Mouse (Mus musculus) hindbrain, postnatal 0 days (tissue): ENCODE measurements around the gene Tlr9. TPM values are rescaled to one million over a fixed set of nuclear protein-coding genes. Genes with fewer than 3 reads are reported as not detected.

Experiments used
- ATAC-seq: fragments of 200-750 bp; cut with Nextera tagmentation; 2 replicates; pipeline ENCODE4 v1.8.0; 2017; ENCODE audit warnings: mild to moderate bottlenecking, moderate TSS enrichment, moderate library complexity
- DNase-seq: peaks from one replicate; pipeline ENCODE4 v3.0.0-alpha.2; 2015; ENCODE audit warnings: low spot score
- H3K27ac ChIP-seq: fragments of 300-500 bp; sonication (generic); 2 replicates; pipeline ENCODE4 v1.5.1; 2014; ENCODE audit warnings: mild to moderate bottlenecking
- H3K27me3 ChIP-seq: fragments of 300-500 bp; sonication (generic); 2 replicates; pipeline ENCODE4 v1.6.1; 2014; ENCODE audit warnings: low read length, mixed read lengths; ENCODE audit not compliant: insufficient read depth
- H3K36me3 ChIP-seq: fragments of 300-500 bp; sonication (generic); 2 replicates; pipeline ENCODE4 v1.6.1; 2014; ENCODE audit warnings: low read length, mixed read lengths; ENCODE audit not compliant: insufficient read depth
- H3K4me1 ChIP-seq: fragments of 300-500 bp; sonication (generic); 2 replicates; pipeline ENCODE4 v1.6.1; 2014; ENCODE audit warnings: antibody characterized with exemption, low read length, mixed read lengths; ENCODE audit not compliant: insufficient read depth
- H3K4me2 ChIP-seq: fragments of 300-500 bp; sonication (generic); 2 replicates; pipeline ENCODE4 v1.6.1; 2014; ENCODE audit warnings: low read depth, mild to moderate bottlenecking, low read length, moderate library complexity, mixed read lengths
- H3K4me3 ChIP-seq: fragments of 300-500 bp; sonication (generic); 2 replicates; pipeline ENCODE4 v1.5.1; 2014; ENCODE audit warnings: low read length
- H3K9ac ChIP-seq: fragments of 300-500 bp; sonication (generic); replicated peaks from 2 replicates; pipeline ENCODE4 v1.6.1; 2014; ENCODE audit warnings: mild to moderate bottlenecking, low read length, moderate library complexity, mixed read lengths
- H3K9me3 ChIP-seq: fragments of 300-500 bp; sonication (generic); 2 replicates; pipeline ENCODE4 v1.6.1; 2016; ENCODE audit warnings: low read length, mixed read lengths
- CTCF ChIP-seq: IDR thresholded peaks from 2 replicates; pipeline ENCODE4 v1.5.1; 2016; ENCODE audit warnings: antibody characterized with exemption, control low read depth, low read depth
- WGBS: fragments of 180-500 bp; shearing (Covaris S2); extraction: QIAGEN DNeasy Blood & Tissue Kit; methylation state at CpG from one replicate; pipeline ENCODE4 v1.1.7; 2014; 5-methylcytosine and 5-hydroxymethylcytosine counted together
- polyA plus RNA-seq: library from polyadenylated mRNA; unstranded; fragments of >200 nt; fragmentation: Nextera tagmentation; extraction: Ambion mirVana; gene quantifications from 2 replicates; pipeline ENCODE4 v1.2.1, GENCODE M21; 2015
- total RNA-seq: library from RNA; depleted of rRNA; stranded (reverse); fragments of >200 nt; gene quantifications from 2 replicates; pipeline ENCODE4 v1.2.3, GENCODE M21; 2014

Gene Tlr9
- total and polyA plus RNA-seq, 2 experiments from 2014 or later, result 0.09 to 0.37 TPM

- peak overlapping the region; percentile 62 for H3K9ac ChIP-seq
- H3K4me1 ChIP-seq, result peaks cover 16% of the 10 kb centered on the region
- TF ChIP-seq CTCF, result no peak
- 58% methylated on average over 7 of the region's 7 CpGs for WGBS
- DNase-seq, result peak; percentile 29
- peak overlapping the region; percentile 64 for H3K4me2 ChIP-seq
- peak overlapping the region; percentile 27; the same call in 1 of the 2 replicates for H3K27ac ChIP-seq
- no peaks in the 10 kb centered on the region for H3K27me3 ChIP-seq
- H3K9me3 ChIP-seq, result no peaks in the 10 kb centered on the region
- no peak for ATAC-seq
- H3K4me3 ChIP-seq, result peak overlapping the region; percentile 45
- H3K36me3 ChIP-seq, result no peaks in the 10 kb centered on the region
Observed at GRCm38 (mm10) chr9:106203990-106204851, 18.2 kb upstream of the Tlr9 start.

GRCm38 (mm10) chr9:106205713-106206290 lies 16.6 kb upstream of the Tlr9 start:
- H3K4me1 ChIP-seq, result peaks cover 20% of the 10 kb centered on the region
- no peaks in the 10 kb centered on the region for H3K36me3 ChIP-seq
- H3K27ac ChIP-seq, result no peak overlapping the region
- no peak overlapping the region for H3K9ac ChIP-seq
- DNase-seq (no peak), ATAC-seq (no peak)
- no peaks in the 10 kb centered on the region for H3K27me3 ChIP-seq
- H3K9me3 ChIP-seq, result no peaks in the 10 kb centered on the region
- WGBS, result 81% methylated on average over 7 of the region's 7 CpGs
- no peak overlapping the region for H3K4me3 ChIP-seq
- no peak overlapping the region for H3K4me2 ChIP-seq
- no peak for TF ChIP-seq CTCF

- WGBS, result 74% methylated on average over 2 of the region's 2 CpGs
- no peak for TF ChIP-seq CTCF
- H3K9ac ChIP-seq, result no peak overlapping the region
- no peaks in the 10 kb centered on the region for H3K27me3 ChIP-seq
- H3K4me2 ChIP-seq, result no peak overlapping the region
- H3K4me3 ChIP-seq, result no peak overlapping the region
- no peak for DNase-seq
- ATAC-seq, result no peak
- peaks cover 20% of the 10 kb centered on the region for H3K4me1 ChIP-seq
- H3K36me3 ChIP-seq, result no peaks in the 10 kb centered on the region
- no peak overlapping the region for H3K27ac ChIP-seq
- H3K9me3 ChIP-seq, result no peaks in the 10 kb centered on the region
Observed at GRCm38 (mm10) chr9:106206515-106206914, 15.9 kb upstream of the Tlr9 start.

DNA sequence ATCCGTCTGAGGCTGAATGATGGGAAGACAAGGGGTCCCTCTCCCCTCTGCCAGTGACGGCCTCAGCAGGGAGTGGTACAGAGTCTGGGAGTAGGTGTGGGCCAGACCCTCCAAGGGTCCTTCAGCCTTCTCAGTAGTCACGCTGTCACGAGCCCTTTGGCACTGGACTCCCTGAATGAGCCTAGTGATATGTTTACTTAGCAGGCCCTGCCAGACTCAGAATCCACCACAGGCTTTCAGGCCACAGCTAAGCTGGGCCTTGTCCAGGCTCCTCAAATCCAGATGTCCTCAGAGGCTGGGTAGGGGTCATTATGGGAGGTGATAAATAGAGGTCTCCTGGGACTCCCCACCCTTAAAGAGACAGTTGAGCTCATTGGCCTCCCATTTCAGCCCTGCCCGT lies 14.2 kb upstream of the Tlr9 start:
- Histone ChIP-seq H3K27me3 (no peaks in the 10 kb centered on the region), H3K4me1 (peaks cover 20% of the 10 kb centered on the region), H3K9ac (no peak overlapping the region), H3K4me3 (no peak overlapping the region), H3K9me3 (no peaks in the 10 kb centered on the region), H3K36me3 (peaks cover 3% of the 10 kb centered on the region), H3K4me2 (no peak overlapping the region), H3K27ac (no peak overlapping the region)
- TF ChIP-seq CTCF, result no peak
- ATAC-seq (no peak), DNase-seq (no peak)
- 77% methylated on average over 5 of the region's 5 CpGs for WGBS

DNA sequence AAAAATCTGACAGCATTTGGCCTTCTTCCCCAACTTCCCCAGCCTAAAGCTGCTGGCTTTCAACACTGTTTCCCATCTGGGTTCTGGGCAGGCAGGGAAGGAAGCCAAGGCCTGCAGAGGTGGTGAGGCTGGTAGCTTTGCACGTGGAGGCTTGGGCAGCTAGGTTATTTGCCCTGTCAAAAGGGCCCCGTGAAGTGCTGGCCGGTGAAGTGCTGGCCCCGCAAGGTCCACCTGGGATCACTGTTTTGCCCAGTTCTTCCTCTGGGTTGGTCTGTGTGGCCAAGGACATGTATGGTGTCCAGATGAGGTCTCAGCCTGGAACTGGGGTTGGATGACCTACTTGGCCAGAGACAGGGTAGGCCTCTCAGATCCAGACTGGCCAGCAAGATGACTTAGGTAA lies 12.4 kb upstream of the Tlr9 start:
- H3K9ac ChIP-seq, result no peak overlapping the region
- H3K36me3 ChIP-seq, result peaks cover 21% of the 10 kb centered on the region
- 79% methylated on average over 4 of the region's 4 CpGs for WGBS
- ATAC-seq, result no peak
- no peak overlapping the region for H3K4me2 ChIP-seq
- H3K4me3 ChIP-seq, result no peak overlapping the region
- no peak overlapping the region for H3K27ac ChIP-seq
- H3K9me3 ChIP-seq, result no peaks in the 10 kb centered on the region
- no peak for TF ChIP-seq CTCF
- no peak for DNase-seq
- H3K27me3 ChIP-seq, result no peaks in the 10 kb centered on the region
- H3K4me1 ChIP-seq, result peaks cover 4% of the 10 kb centered on the region; the same call in 1 of the 2 replicates

- no peak for TF ChIP-seq CTCF
- Histone ChIP-seq H3K9ac (peak overlapping the region; percentile 46), H3K27ac (peak overlapping the region; percentile 37; the same call in 1 of the 2 replicates), H3K4me1 (peaks cover 4% of the 10 kb centered on the region; the same call in 1 of the 2 replicates), H3K4me2 (peak overlapping the region; percentile 53; the same call in 1 of the 2 replicates), H3K36me3 (peaks cover 25% of the 10 kb centered on the region), H3K4me3 (no peak overlapping the region; the same call in 1 of the 2 replicates), H3K9me3 (no peaks in the 10 kb centered on the region), H3K27me3 (no peaks in the 10 kb centered on the region)
- WGBS, result 41% methylated on average over 9 of the region's 9 CpGs
- DNase-seq (no peak), ATAC-seq (no peak)
Observed at GRCm38 (mm10) chr9:106210853-106211609, 11.4 kb upstream of the Tlr9 start.
